8 mouse cellular contexts compared by ENCODE assay signal in the genomic region with DNA sequence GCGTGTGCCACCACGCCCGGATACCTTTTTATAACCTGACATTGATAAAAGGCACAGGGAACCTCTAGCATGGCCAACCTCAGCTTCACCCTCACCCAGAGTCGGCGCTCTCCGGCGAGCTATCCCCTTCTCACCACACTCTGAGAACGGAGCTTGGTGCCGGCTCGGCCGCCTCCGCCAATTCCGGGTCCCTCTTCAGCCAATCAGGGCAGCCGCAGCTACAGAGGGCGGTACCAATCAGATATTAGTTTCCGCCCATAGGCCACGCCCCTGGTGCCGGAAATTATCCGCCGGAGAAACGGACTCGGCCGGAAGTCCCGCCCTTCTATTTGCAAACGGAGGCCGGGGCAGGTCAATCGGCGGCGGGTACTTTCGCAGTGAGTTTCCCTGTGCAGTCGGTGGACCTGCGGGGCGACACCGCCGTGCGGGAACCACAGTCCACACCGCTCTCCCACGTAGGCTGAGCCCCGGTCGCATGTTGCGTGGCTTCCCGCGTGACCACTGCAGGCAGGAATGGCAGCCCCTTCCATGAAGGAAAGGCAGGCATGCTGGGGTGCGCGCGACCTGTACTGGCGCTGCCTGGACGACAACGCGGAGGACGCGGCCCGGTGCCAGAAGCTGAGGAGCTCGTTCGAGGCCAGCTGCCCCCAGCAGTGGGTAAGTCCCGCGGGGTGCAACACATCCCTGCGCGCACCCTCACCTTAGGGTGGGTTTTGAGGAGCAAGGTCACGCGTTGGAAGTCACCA. TPM values are rescaled to one million over a fixed set of nuclear protein-coding genes. Genes with fewer than 3 reads are reported as not detected.
DNase-seq lines count a peak whose midpoint lies in the region; ATAC-seq lines count a peak whose summit lies in the region.

TSS of gene Coa6 (plus strand) at position 342 of the 746 bp plus-strand sequence.

- H3K9me3 ChIP-seq in hindbrain, embryonic 14.5 days (ENCODE audit: control insufficient read depth, low read length), result no peaks in the 10 kb centered on the region

- H3K4me3 ChIP-seq in hindbrain, embryonic 14.5 days (replicated peaks; ENCODE audit: low read length), result peak within 1 kb of the TSS; percentile 59

- peak within 1 kb of the TSS; percentile 68 for H3K9ac ChIP-seq in hindbrain, embryonic 14.5 days

- DNase-seq in R1 (ENCODE audit: low read depth, low spot score), result peak; percentile 96
- DNase-seq in cerebellum, postnatal 25 days, result peak; percentile 99 to 100
- DNase-seq in frontal cortex, postnatal 25 days (ENCODE audit: low spot score in 2 of 2), result peak; percentile 94 to 97
- DNase-seq in hindbrain, embryonic 14.5 days (ENCODE audit: low spot score), result peak; percentile 98
- peak; percentile 96 to 97 for DNase-seq in layer of hippocampus, postnatal 36 days
- peak; percentile 99 for DNase-seq in lung, postnatal 36 days
- peak; percentile 98 for DNase-seq in retina, postnatal 1 day
- DNase-seq in urinary bladder, adult 18-20 months (ENCODE audit: low spot score in 2 of 2), result peak; percentile 96 to 98

- ATAC-seq in hindbrain, embryonic 14.5 days (ENCODE audit: low FRiP score), result peak; percentile 99

- peaks cover 19% of the 10 kb centered on the region for H3K4me1 ChIP-seq in hindbrain, embryonic 14.5 days (replicated peaks; ENCODE audit: control insufficient read depth, insufficient read depth, low read length)

- H3K27ac ChIP-seq in hindbrain, embryonic 14.5 days, result peak within 1 kb of the TSS; percentile 78

- no peaks in the 10 kb centered on the region for H3K27me3 ChIP-seq in hindbrain, embryonic 14.5 days (ENCODE audit: control insufficient read depth, insufficient read depth, low read length)

- peaks cover 25% of the 10 kb centered on the region for H3K36me3 ChIP-seq in hindbrain, embryonic 14.5 days (replicated peaks; ENCODE audit: control insufficient read depth, insufficient read depth)

- WGBS in hindbrain, embryonic 14.5 days, result under 1% methylated on average over 61 of the region's 61 CpGs

- peak within 1 kb of the TSS; percentile 75 for H3K4me2 ChIP-seq in hindbrain, embryonic 14.5 days (replicated peaks)

RNA-seq across cellular contexts. Expression of gene Coa6, which starts in this region (rescaled TPM):
- 44.7 and 51.1 TPM in 2 replicates for polyA plus RNA-seq in hindbrain, embryonic 14.5 days (2014; fragmentation: Nextera tagmentation; extraction: Ambion mirVana)
- total RNA-seq in layer of hippocampus, postnatal 36 days (2021), result 10 to 100 TPM; 25.5 to 29.8 TPM

Comparison
In these comparisons a context has a peak if more than half of its experiments do, and no peak if none do; other contexts are left out.
1. Peak in every context shown above with its lines: DNase-seq, ATAC-seq, H3K4me3 ChIP-seq and H3K27ac ChIP-seq.